8 mouse cellular contexts compared by ENCODE assay signal in the genomic region with DNA sequence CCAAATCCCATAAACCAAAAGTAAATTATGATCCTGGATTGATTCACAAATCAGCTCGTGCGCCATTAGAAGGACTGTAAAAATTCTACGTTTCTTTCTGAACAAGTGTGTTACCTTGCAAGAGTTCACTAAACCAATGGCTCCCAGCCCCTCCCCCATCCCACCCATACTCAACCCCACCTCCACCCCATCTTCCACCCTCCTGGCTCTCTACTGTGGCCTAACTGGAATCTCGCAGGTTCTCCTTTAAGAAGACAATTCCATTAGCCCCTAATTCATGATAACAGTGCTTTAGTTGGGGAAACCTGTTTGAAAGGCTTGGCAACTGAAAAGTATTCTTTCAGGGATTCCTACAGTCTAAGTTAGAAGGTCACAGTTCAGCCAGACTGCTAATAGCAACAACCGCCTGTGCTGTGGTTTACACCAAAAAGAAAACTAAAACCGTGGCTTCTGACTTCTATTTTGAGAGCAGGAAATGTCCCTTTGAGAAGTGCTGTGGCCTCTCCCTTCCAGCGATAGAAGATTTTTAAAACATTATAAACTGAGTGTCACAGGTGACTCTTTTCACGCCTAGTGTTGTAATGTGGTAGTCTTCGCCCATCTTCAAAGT. TPM values are rescaled to one million over a fixed set of nuclear protein-coding genes. Genes with fewer than 3 reads are reported as not detected.
A peak's percentile ranks its signal among the peaks of the same experiment; 100 is the strongest.
DNase-seq lines count a peak whose midpoint lies in the region; ATAC-seq and TF ChIP-seq lines count a peak whose summit lies in the region.

No protein-coding gene starts in this region.

- H3K9ac ChIP-seq in embryonic facial prominence, embryonic 11.5 days (replicated peaks; ENCODE audit: low read length), result no peak overlapping the region
- H3K9ac ChIP-seq in hindbrain, postnatal 0 days (replicated peaks; ENCODE audit: low read length), result no peak overlapping the region
- no peak overlapping the region for H3K9ac ChIP-seq in midbrain, embryonic 14.5 days (replicated peaks; ENCODE audit: low read length)

- peak; percentile 36 for DNase-seq in retina, embryonic 14.5 days (ENCODE audit: low spot score)
- no peak for DNase-seq in retina, postnatal 1 day
- DNase-seq in embryonic facial prominence, embryonic 11.5 days (ENCODE audit: low spot score), result peak; percentile 28
- no peak for DNase-seq in hindbrain, postnatal 0 days (ENCODE audit: low spot score)
- DNase-seq in midbrain, embryonic 14.5 days, result peak; percentile 25
- no peak for DNase-seq in testis, postnatal 10 days (ENCODE audit: low spot score)
- no peak for DNase-seq in right cerebral cortex, adult 2 months (ENCODE audit: low spot score in 2 of 2)
- DNase-seq in ovary, postnatal 10 days (ENCODE audit: low spot score), result no peak

- no peaks in the 10 kb centered on the region for H3K9me3 ChIP-seq in embryonic facial prominence, embryonic 11.5 days (replicated peaks; ENCODE audit: control insufficient read depth, low read length)
- no peaks in the 10 kb centered on the region for H3K9me3 ChIP-seq in hindbrain, postnatal 0 days (ENCODE audit: low read length)
- H3K9me3 ChIP-seq in midbrain, embryonic 14.5 days (ENCODE audit: control insufficient read depth, low read length), result no peaks in the 10 kb centered on the region

- WGBS in embryonic facial prominence, embryonic 11.5 days, result 23% methylated on average over 9 of the region's 9 CpGs
- WGBS in hindbrain, postnatal 0 days, result 44% methylated on average over 9 of the region's 9 CpGs
- WGBS in midbrain, embryonic 14.5 days, result 34% methylated on average over 9 of the region's 9 CpGs

- no peak for TF ChIP-seq CTCF in hindbrain, postnatal 0 days (IDR thresholded peaks at IDR 0.05; ENCODE audit: low read depth)

- H3K27me3 ChIP-seq in embryonic facial prominence, embryonic 11.5 days (ENCODE audit: control insufficient read depth, insufficient read depth, low read length), result no peaks in the 10 kb centered on the region
- no peaks in the 10 kb centered on the region for H3K27me3 ChIP-seq in hindbrain, postnatal 0 days (ENCODE audit: insufficient read depth, low read length)
- no peaks in the 10 kb centered on the region for H3K27me3 ChIP-seq in midbrain, embryonic 14.5 days (ENCODE audit: control insufficient read depth, insufficient read depth, low read length)

- H3K27ac ChIP-seq in embryonic facial prominence, embryonic 11.5 days (replicated peaks; ENCODE audit: low read depth, low read length), result no peak overlapping the region
- H3K27ac ChIP-seq in hindbrain, postnatal 0 days, result no peak overlapping the region
- H3K27ac ChIP-seq in midbrain, embryonic 14.5 days (replicated peaks; ENCODE audit: low read depth, low read length), result no peak overlapping the region

- H3K4me2 ChIP-seq in embryonic facial prominence, embryonic 11.5 days (ENCODE audit: low read depth, low read length), result no peak overlapping the region
- peak overlapping the region; percentile 68 for H3K4me2 ChIP-seq in hindbrain, postnatal 0 days (ENCODE audit: low read depth, low read length)
- H3K4me2 ChIP-seq in midbrain, embryonic 14.5 days (ENCODE audit: low read length), result peak overlapping the region; percentile 83

- peaks cover 5% of the 10 kb centered on the region; the same call in 1 of the 2 replicates for H3K4me1 ChIP-seq in embryonic facial prominence, embryonic 11.5 days (ENCODE audit: control insufficient read depth, insufficient read depth, low read length)
- H3K4me1 ChIP-seq in hindbrain, postnatal 0 days (ENCODE audit: insufficient read depth, low read length), result peaks cover 15% of the 10 kb centered on the region
- peaks cover 12% of the 10 kb centered on the region for H3K4me1 ChIP-seq in midbrain, embryonic 14.5 days (ENCODE audit: control insufficient read depth, insufficient read depth, low read length)

- H3K36me3 ChIP-seq in embryonic facial prominence, embryonic 11.5 days (replicated peaks; ENCODE audit: control insufficient read depth, insufficient read depth, low read depth, low read length), result no peaks in the 10 kb centered on the region
- no peaks in the 10 kb centered on the region for H3K36me3 ChIP-seq in hindbrain, postnatal 0 days (ENCODE audit: insufficient read depth, low read length)
- H3K36me3 ChIP-seq in midbrain, embryonic 14.5 days (ENCODE audit: control insufficient read depth, insufficient read depth, low read length), result no peaks in the 10 kb centered on the region

- ATAC-seq in embryonic facial prominence, embryonic 11.5 days (replicated peaks; ENCODE audit: insufficient number of reproducible peaks, low FRiP score, low TSS enrichment, low read depth), result no peak
- ATAC-seq in hindbrain, postnatal 0 days, result no peak
- no peak for ATAC-seq in midbrain, embryonic 14.5 days (ENCODE audit: low FRiP score, low TSS enrichment)

- H3K4me3 ChIP-seq in embryonic facial prominence, embryonic 11.5 days (ENCODE audit: low read depth, low read length), result no peak overlapping the region
- H3K4me3 ChIP-seq in hindbrain, postnatal 0 days (ENCODE audit: low read length), result peak overlapping the region; percentile 83; the same call in 1 of the 2 replicates
- peak overlapping the region; percentile 82; the same call in 1 of the 2 replicates for H3K4me3 ChIP-seq in midbrain, embryonic 14.5 days (replicated peaks; ENCODE audit: low read depth, low read length)

RNA-seq across cellular contexts. Expression of a gene that starts 1.0 kb away (rescaled TPM):
- 80.5 and 83.1 TPM in 2 replicates for polyA plus RNA-seq in embryonic facial prominence, embryonic 11.5 days (2014; fragmentation: Nextera tagmentation; extraction: Ambion mirVana)
- 40.6 and 50.4 TPM in 2 replicates for total RNA-seq in hindbrain, postnatal 0 days (2014; rRNA removed)
- polyA plus RNA-seq in hindbrain, postnatal 0 days (2015; fragmentation: Nextera tagmentation; extraction: Ambion mirVana), result 69.0 and 70.5 TPM in 2 replicates
- 81.4 and 91.3 TPM in 2 replicates for polyA plus RNA-seq in midbrain, embryonic 14.5 days (2014; fragmentation: Nextera tagmentation; extraction: Ambion mirVana)

Comparison
In these comparisons a context has a peak if more than half of its experiments do, and no peak if none do; other contexts are left out.
1. DNase-seq: peak in retina, embryonic 14.5 days (single experiment), embryonic facial prominence, embryonic 11.5 days (single experiment) and midbrain, embryonic 14.5 days (single experiment); none in retina, postnatal 1 day (single experiment), hindbrain, postnatal 0 days (single experiment), testis, postnatal 10 days (single experiment), right cerebral cortex, adult 2 months (0 of 2) and ovary, postnatal 10 days (single experiment).